Mouse (Mus musculus): Measurements from ENCODE around the gene Pea15a. TPM values are rescaled to one million over a fixed set of nuclear protein-coding genes. Genes with fewer than 3 reads are reported as not detected.

The Pea15a gene
- polyA plus RNA-seq, 1 experiment from 2014 or later: 87.4 TPM

- 19% methylated on average over 14 of the region's 14 CpGs for WGBS
- H3K9ac ChIP-seq (ENCODE audit: low read length): no peak overlapping the region
- peaks cover 54% of the 10 kb centered on the region for H3K4me1 ChIP-seq (replicated peaks; ENCODE audit: control insufficient read depth, insufficient read depth, low read length)
- H3K27me3 ChIP-seq (replicated peaks; ENCODE audit: control insufficient read depth, insufficient read depth, low read length): no peaks in the 10 kb centered on the region
- ATAC-seq (replicated peaks; ENCODE audit: low FRiP score, low TSS enrichment, low read depth): no peak
- H3K4me3 ChIP-seq (ENCODE audit: low read depth, low read length): no peak overlapping the region
- peaks cover 46% of the 10 kb centered on the region for H3K36me3 ChIP-seq (ENCODE audit: control insufficient read depth, insufficient read depth, low read length)
- 0 out of 2 replicates have a peak overlapping the region, but pooled peaks have one; percentile 1 for H3K27ac ChIP-seq (ENCODE audit: low read depth)
- H3K9me3 ChIP-seq (ENCODE audit: control insufficient read depth, low read length): no peaks in the 10 kb centered on the region
- no peak for DNase-seq (ENCODE audit: low spot score)
- H3K4me2 ChIP-seq (ENCODE audit: low read length): 0 out of 2 replicates have a peak overlapping the region, but pooled peaks have one; percentile 13
Measured at GRCm38 (mm10) chr1:172201967-172202880, 4.4 kb downstream of the Pea15a start.

GRCm38 (mm10) chr1:172200871-172201447 lies 5.6 kb downstream of the Pea15a start:
- Histone ChIP-seq H3K9me3 (ENCODE audit: control insufficient read depth, low read length) (no peaks in the 10 kb centered on the region), H3K4me3 (ENCODE audit: low read depth, low read length) (no peak overlapping the region), H3K36me3 (ENCODE audit: control insufficient read depth, insufficient read depth, low read length) (peaks cover 58% of the 10 kb centered on the region), H3K9ac (ENCODE audit: low read length) (no peak overlapping the region), H3K27me3 (replicated peaks; ENCODE audit: control insufficient read depth, insufficient read depth, low read length) (no peaks in the 10 kb centered on the region), H3K27ac (ENCODE audit: low read depth) (no peak overlapping the region), H3K4me1 (replicated peaks; ENCODE audit: control insufficient read depth, insufficient read depth, low read length) (peaks cover 47% of the 10 kb centered on the region), H3K4me2 (ENCODE audit: low read length) (no peak overlapping the region)
- WGBS: 49% methylated on average over 7 of the region's 7 CpGs
- DNase-seq (ENCODE audit: low spot score) (no peak), ATAC-seq (replicated peaks; ENCODE audit: low FRiP score, low TSS enrichment, low read depth) (0 out of 2 replicates have a peak, but pooled peaks have one; percentile 15)

GRCm38 (mm10) chr1:172200161-172200560 lies 6.4 kb downstream of the Pea15a start:
- Histone ChIP-seq H3K9ac (ENCODE audit: low read length) (no peak overlapping the region), H3K27me3 (replicated peaks; ENCODE audit: control insufficient read depth, insufficient read depth, low read length) (no peaks in the 10 kb centered on the region), H3K27ac (ENCODE audit: low read depth) (no peak overlapping the region), H3K4me3 (ENCODE audit: low read depth, low read length) (no peak overlapping the region), H3K4me2 (ENCODE audit: low read length) (no peak overlapping the region), H3K4me1 (replicated peaks; ENCODE audit: control insufficient read depth, insufficient read depth, low read length) (peaks cover 39% of the 10 kb centered on the region), H3K36me3 (ENCODE audit: control insufficient read depth, insufficient read depth, low read length) (peaks cover 66% of the 10 kb centered on the region), H3K9me3 (ENCODE audit: control insufficient read depth, low read length) (no peaks in the 10 kb centered on the region)
- 71% methylated on average over 5 of the region's 5 CpGs for WGBS
- DNase-seq (ENCODE audit: low spot score): no peak
- no peak for ATAC-seq (replicated peaks; ENCODE audit: low FRiP score, low TSS enrichment, low read depth)

GRCm38 (mm10) chr1:172198996-172199395 lies 7.6 kb downstream of the Pea15a start:
- ATAC-seq (replicated peaks; ENCODE audit: low FRiP score, low TSS enrichment, low read depth) (no peak), DNase-seq (ENCODE audit: low spot score) (no peak)
- H3K9ac ChIP-seq (ENCODE audit: low read length): no peak overlapping the region
- H3K27me3 ChIP-seq (replicated peaks; ENCODE audit: control insufficient read depth, insufficient read depth, low read length): no peaks in the 10 kb centered on the region
- H3K36me3 ChIP-seq (ENCODE audit: control insufficient read depth, insufficient read depth, low read length): peaks cover 78% of the 10 kb centered on the region
- no peak overlapping the region for H3K4me2 ChIP-seq (ENCODE audit: low read length)
- no peaks in the 10 kb centered on the region for H3K9me3 ChIP-seq (ENCODE audit: control insufficient read depth, low read length)
- WGBS: 91% methylated on average over 4 of the region's 4 CpGs
- no peak overlapping the region for H3K27ac ChIP-seq (ENCODE audit: low read depth)
- peaks cover 29% of the 10 kb centered on the region for H3K4me1 ChIP-seq (replicated peaks; ENCODE audit: control insufficient read depth, insufficient read depth, low read length)
- H3K4me3 ChIP-seq (ENCODE audit: low read depth, low read length): no peak overlapping the region

- DNase-seq (ENCODE audit: low spot score): no peak
- H3K27me3 ChIP-seq (replicated peaks; ENCODE audit: control insufficient read depth, insufficient read depth, low read length): no peaks in the 10 kb centered on the region
- no peak overlapping the region for H3K4me3 ChIP-seq (ENCODE audit: low read depth, low read length)
- H3K27ac ChIP-seq (ENCODE audit: low read depth): no peak overlapping the region
- peaks cover 22% of the 10 kb centered on the region for H3K4me1 ChIP-seq (replicated peaks; ENCODE audit: control insufficient read depth, insufficient read depth, low read length)
- H3K9ac ChIP-seq (ENCODE audit: low read length): no peak overlapping the region
- H3K9me3 ChIP-seq (ENCODE audit: control insufficient read depth, low read length): no peaks in the 10 kb centered on the region
- 83% methylated on average over 8 of the region's 8 CpGs for WGBS
- H3K36me3 ChIP-seq (ENCODE audit: control insufficient read depth, insufficient read depth, low read length): peaks cover 84% of the 10 kb centered on the region
- ATAC-seq (replicated peaks; ENCODE audit: low FRiP score, low TSS enrichment, low read depth): no peak
- no peak overlapping the region for H3K4me2 ChIP-seq (ENCODE audit: low read length)
Measured at GRCm38 (mm10) chr1:172198316-172198715, 8.3 kb downstream of the Pea15a start.

- Histone ChIP-seq H3K4me1 (replicated peaks; ENCODE audit: control insufficient read depth, insufficient read depth, low read length) (peaks cover 17% of the 10 kb centered on the region), H3K4me2 (ENCODE audit: low read length) (no peak overlapping the region), H3K27me3 (replicated peaks; ENCODE audit: control insufficient read depth, insufficient read depth, low read length) (no peaks in the 10 kb centered on the region), H3K9me3 (ENCODE audit: control insufficient read depth, low read length) (no peaks in the 10 kb centered on the region), H3K36me3 (ENCODE audit: control insufficient read depth, insufficient read depth, low read length) (peaks cover 84% of the 10 kb centered on the region), H3K4me3 (ENCODE audit: low read depth, low read length) (no peak overlapping the region), H3K9ac (ENCODE audit: low read length) (no peak overlapping the region), H3K27ac (ENCODE audit: low read depth) (no peak overlapping the region)
- ATAC-seq (replicated peaks; ENCODE audit: low FRiP score, low TSS enrichment, low read depth) (no peak), DNase-seq (ENCODE audit: low spot score) (no peak)
- 73% methylated on average over 5 of the region's 5 CpGs for WGBS
Measured at GRCm38 (mm10) chr1:172197851-172198250, 8.8 kb downstream of the Pea15a start.

GRCm38 (mm10) chr1:172197146-172197545 lies 9.5 kb downstream of the Pea15a start:
- ATAC-seq (replicated peaks; ENCODE audit: low FRiP score, low TSS enrichment, low read depth): no peak
- WGBS: 87% methylated on average over 3 of the region's 3 CpGs
- DNase-seq (ENCODE audit: low spot score): no peak
- Histone ChIP-seq H3K9me3 (ENCODE audit: control insufficient read depth, low read length) (no peaks in the 10 kb centered on the region), H3K27me3 (replicated peaks; ENCODE audit: control insufficient read depth, insufficient read depth, low read length) (no peaks in the 10 kb centered on the region), H3K4me3 (ENCODE audit: low read depth, low read length) (no peak overlapping the region), H3K4me1 (replicated peaks; ENCODE audit: control insufficient read depth, insufficient read depth, low read length) (peaks cover 10% of the 10 kb centered on the region), H3K36me3 (ENCODE audit: control insufficient read depth, insufficient read depth, low read length) (peaks cover 91% of the 10 kb centered on the region), H3K27ac (ENCODE audit: low read depth) (no peak overlapping the region), H3K4me2 (ENCODE audit: low read length) (no peak overlapping the region), H3K9ac (ENCODE audit: low read length) (no peak overlapping the region)

- no peak overlapping the region for H3K4me2 ChIP-seq (ENCODE audit: low read length)
- no peak overlapping the region for H3K27ac ChIP-seq (ENCODE audit: low read depth)
- ATAC-seq (replicated peaks; ENCODE audit: low FRiP score, low TSS enrichment, low read depth) (no peak), DNase-seq (ENCODE audit: low spot score) (no peak)
- H3K9me3 ChIP-seq (ENCODE audit: control insufficient read depth, low read length): no peaks in the 10 kb centered on the region
- peaks cover 93% of the 10 kb centered on the region for H3K36me3 ChIP-seq (ENCODE audit: control insufficient read depth, insufficient read depth, low read length)
- 76% methylated on average over 8 of the region's 8 CpGs for WGBS
- H3K4me1 ChIP-seq (replicated peaks; ENCODE audit: control insufficient read depth, insufficient read depth, low read length): no peaks in the 10 kb centered on the region
- H3K4me3 ChIP-seq (ENCODE audit: low read depth, low read length): no peak overlapping the region
- no peaks in the 10 kb centered on the region for H3K27me3 ChIP-seq (replicated peaks; ENCODE audit: control insufficient read depth, insufficient read depth, low read length)
- H3K9ac ChIP-seq (ENCODE audit: low read length): no peak overlapping the region
Measured at GRCm38 (mm10) chr1:172194435-172194834, 12.2 kb downstream of the Pea15a start.
